Mouse (Mus musculus) heart, embryonic 13.5 days (tissue): ENCODE results near the gene Nadsyn1. TPM values are rescaled to one million over a fixed set of nuclear protein-coding genes. Genes with fewer than 3 reads are reported as not detected.

Source experiments
- ATAC-seq: fragments of 200-750 bp; cut with Nextera tagmentation; 2 replicates; pipeline ENCODE4 v1.8.0; 2017; ENCODE audit warnings: moderate TSS enrichment; ENCODE audit not compliant: insufficient number of reproducible peaks, low FRiP score, low TSS enrichment; ENCODE audit errors: extremely low read depth
- H3K27ac ChIP-seq: fragments of 300-500 bp; sonication (generic); replicated peaks from 2 replicates; pipeline ENCODE4 v1.5.1; 2015; ENCODE audit warnings: moderate library complexity, mild to moderate bottlenecking, inconsistent platforms
- H3K27me3 ChIP-seq: fragments of 300-500 bp; sonication (generic); replicated peaks from 2 replicates; pipeline ENCODE4 v1.6.1; 2015; ENCODE audit warnings: mild to moderate bottlenecking, inconsistent platforms
- H3K36me3 ChIP-seq: fragments of 300-500 bp; sonication (generic); 2 replicates; pipeline ENCODE4 v1.6.1; 2015; ENCODE audit warnings: mild to moderate bottlenecking, inconsistent platforms
- H3K4me1 ChIP-seq: fragments of 300-500 bp; sonication (generic); 2 replicates; pipeline ENCODE4 v1.6.1; 2015; ENCODE audit warnings: inconsistent platforms
- H3K4me2 ChIP-seq: fragments of 300-500 bp; sonication (generic); 2 replicates; pipeline ENCODE4 v1.6.1; 2015; ENCODE audit warnings: inconsistent platforms, mild to moderate bottlenecking, moderate library complexity
- H3K4me3 ChIP-seq: fragments of 300-500 bp; sonication (generic); 2 replicates; pipeline ENCODE4 v1.5.1; 2015; ENCODE audit warnings: moderate library complexity, mild to moderate bottlenecking, inconsistent platforms
- H3K9ac ChIP-seq: fragments of 300-500 bp; sonication (generic); 2 replicates; pipeline ENCODE4 v1.6.1; 2015; ENCODE audit warnings: inconsistent platforms, mild to moderate bottlenecking, moderate library complexity
- H3K9me3 ChIP-seq: fragments of 300-500 bp; sonication (generic); 2 replicates; pipeline ENCODE4 v1.6.1; 2016; ENCODE audit warnings: inconsistent platforms
- WGBS: fragments of 180-500 bp; shearing (Covaris S2); methylation state at CpG from one replicate; pipeline ENCODE4 v1.1.7; 2015; ENCODE audit warnings: mixed read lengths; 5-methylcytosine and 5-hydroxymethylcytosine counted together
- polyA plus RNA-seq: library from polyadenylated mRNA; unstranded; fragments of >200 nt; fragmentation: Nextera tagmentation; extraction: Ambion mirVana; gene quantifications from 2 replicates; pipeline ENCODE4 v1.2.1, GENCODE M21; 2015

Nadsyn1 gene
- polyA plus RNA-seq, 1 experiment from 2014 or later = 6.4 TPM

- Histone ChIP-seq H3K4me2 (no peak overlapping the region), H3K27ac (no peak overlapping the region), H3K9me3 (no peaks in the 10 kb centered on the region), H3K4me3 (no peak overlapping the region), H3K9ac (no peak overlapping the region), H3K4me1 (peaks cover 45% of the 10 kb centered on the region), H3K36me3 (peaks cover 23% of the 10 kb centered on the region), H3K27me3 (no peaks in the 10 kb centered on the region)
- ATAC-seq = no peak
- WGBS = 61% methylated on average over 6 of the region's 6 CpGs
These were observed 11.0 kb upstream of the Nadsyn1 start for GRCm38 (mm10) chr7:143833581-143834190.

GRCm38 (mm10) chr7:143832611-143833010 lies 10.0 kb upstream of the Nadsyn1 start:
- peaks cover 12% of the 10 kb centered on the region for H3K36me3 ChIP-seq
- no peak overlapping the region for H3K4me2 ChIP-seq
- H3K9ac ChIP-seq = no peak overlapping the region
- peaks cover 45% of the 10 kb centered on the region for H3K4me1 ChIP-seq
- no peaks in the 10 kb centered on the region for H3K27me3 ChIP-seq
- 80% methylated on average over 2 of the region's 2 CpGs for whole genome bisulfite sequencing
- ATAC-seq = no peak
- H3K4me3 ChIP-seq = no peak overlapping the region
- no peak overlapping the region for H3K27ac ChIP-seq
- H3K9me3 ChIP-seq = no peaks in the 10 kb centered on the region

GRCm38 (mm10) chr7:143832196-143832595 lies 9.5 kb upstream of the Nadsyn1 start:
- H3K9ac ChIP-seq = no peak overlapping the region
- H3K4me2 ChIP-seq = no peak overlapping the region
- ATAC-seq = no peak
- H3K4me3 ChIP-seq = no peak overlapping the region
- H3K36me3 ChIP-seq = peaks cover 8% of the 10 kb centered on the region
- no peaks in the 10 kb centered on the region for H3K27me3 ChIP-seq
- 77% methylated on average over 8 of the region's 8 CpGs for WGBS
- H3K27ac ChIP-seq = no peak overlapping the region
- H3K9me3 ChIP-seq = no peaks in the 10 kb centered on the region
- peaks cover 45% of the 10 kb centered on the region for H3K4me1 ChIP-seq

GRCm38 (mm10) chr7:143830399-143830798 lies 7.8 kb upstream of the Nadsyn1 start:
- no peak for ATAC-seq
- Histone ChIP-seq H3K36me3 (no peaks in the 10 kb centered on the region), H3K9me3 (no peaks in the 10 kb centered on the region), H3K4me2 (peak overlapping the region; percentile 91), H3K27ac (peak overlapping the region; percentile 50), H3K4me3 (peak overlapping the region; percentile 76), H3K9ac (peak overlapping the region; percentile 90), H3K4me1 (peaks cover 35% of the 10 kb centered on the region), H3K27me3 (no peaks in the 10 kb centered on the region)
- 20% methylated on average over 6 of the region's 6 CpGs for WGBS

GRCm38 (mm10) chr7:143829504-143830331 lies 7.1 kb upstream of the Nadsyn1 start:
- WGBS = under 1% methylated on average over 37 of the region's 37 CpGs
- H3K27me3 ChIP-seq = no peaks in the 10 kb centered on the region

GRCm38 (mm10) chr7:143826985-143827384 lies 4.3 kb upstream of the Nadsyn1 start:
- no peak overlapping the region for H3K4me2 ChIP-seq
- H3K9ac ChIP-seq = no peak overlapping the region
- no peak for ATAC-seq
- no peaks in the 10 kb centered on the region for H3K36me3 ChIP-seq
- WGBS = 87% methylated on average over 2 of the region's 2 CpGs
- H3K4me1 ChIP-seq = peaks cover 26% of the 10 kb centered on the region
- H3K27me3 ChIP-seq = no peaks in the 10 kb centered on the region
- no peak overlapping the region for H3K4me3 ChIP-seq
- no peaks in the 10 kb centered on the region for H3K9me3 ChIP-seq
- no peak overlapping the region for H3K27ac ChIP-seq

More at GRCm38 (mm10) chr7:143829504-143830331, 7.1 kb upstream of the Nadsyn1 start:
- H3K27ac ChIP-seq = peak overlapping the region; percentile 92
- peak overlapping the region; percentile 76 for H3K4me3 ChIP-seq
- H3K4me2 ChIP-seq = peak overlapping the region; percentile 91
- H3K36me3 ChIP-seq = no peaks in the 10 kb centered on the region
- peak overlapping the region; percentile 90 for H3K9ac ChIP-seq
- H3K4me1 ChIP-seq = peaks cover 29% of the 10 kb centered on the region
- no peaks in the 10 kb centered on the region for H3K9me3 ChIP-seq
- ATAC-seq = peak; percentile 97

GRCm38 (mm10) chr7:143823266-143823605 lies 587 bp upstream of the Nadsyn1 start:
- H3K4me1 ChIP-seq = peaks cover 17% of the 10 kb centered on the region
- peak overlapping the region; percentile 91 for H3K27ac ChIP-seq
- peak overlapping the region; percentile 74 for H3K4me2 ChIP-seq
- peak overlapping the region; percentile 71 for H3K4me3 ChIP-seq
- 75% methylated on average over 4 of the region's 4 CpGs for WGBS
- H3K9me3 ChIP-seq = no peaks in the 10 kb centered on the region
- H3K9ac ChIP-seq = peak overlapping the region; percentile 79
- no peaks in the 10 kb centered on the region for H3K27me3 ChIP-seq
- ATAC-seq = no peak
- peaks cover 9% of the 10 kb centered on the region for H3K36me3 ChIP-seq

GRCm38 (mm10) chr7:143821241-143821640 lies 1.4 kb downstream of the Nadsyn1 start:
- H3K9ac ChIP-seq = no peak overlapping the region
- no peak overlapping the region for H3K4me3 ChIP-seq
- no peaks in the 10 kb centered on the region for H3K9me3 ChIP-seq
- ATAC-seq = no peak
- H3K27me3 ChIP-seq = no peaks in the 10 kb centered on the region
- no peak overlapping the region for H3K4me2 ChIP-seq
- H3K36me3 ChIP-seq = peaks cover 29% of the 10 kb centered on the region
- peaks cover 17% of the 10 kb centered on the region for H3K4me1 ChIP-seq
- H3K27ac ChIP-seq = no peak overlapping the region
- 82% methylated on average over 2 of the region's 2 CpGs for WGBS

GRCm38 (mm10) chr7:143819201-143819600 lies 3.4 kb downstream of the Nadsyn1 start:
- Histone ChIP-seq H3K4me3 (no peak overlapping the region), H3K27ac (no peak overlapping the region), H3K27me3 (no peaks in the 10 kb centered on the region), H3K4me1 (peaks cover 17% of the 10 kb centered on the region), H3K9ac (no peak overlapping the region), H3K4me2 (no peak overlapping the region), H3K36me3 (peaks cover 48% of the 10 kb centered on the region), H3K9me3 (no peaks in the 10 kb centered on the region)
- WGBS = 69% methylated on average over 4 of the region's 4 CpGs
- ATAC-seq = no peak

GRCm38 (mm10) chr7:143808909-143809308 lies 13.7 kb downstream of the Nadsyn1 start:
- no peak for ATAC-seq
- Histone ChIP-seq H3K36me3 (peaks cover 98% of the 10 kb centered on the region), H3K4me1 (no peaks in the 10 kb centered on the region), H3K4me2 (no peak overlapping the region), H3K9me3 (no peaks in the 10 kb centered on the region), H3K27me3 (no peaks in the 10 kb centered on the region), H3K27ac (no peak overlapping the region), H3K4me3 (no peak overlapping the region), H3K9ac (no peak overlapping the region)
- 70% methylated on average over 1 of the region's 1 CpGs for WGBS

- Histone ChIP-seq H3K9me3 (no peaks in the 10 kb centered on the region), H3K36me3 (peaks cover 98% of the 10 kb centered on the region), H3K4me1 (no peaks in the 10 kb centered on the region), H3K27ac (no peak overlapping the region), H3K4me2 (no peak overlapping the region), H3K9ac (no peak overlapping the region), H3K4me3 (no peak overlapping the region), H3K27me3 (no peaks in the 10 kb centered on the region)
- WGBS = 66% methylated on average over 5 of the region's 5 CpGs
- no peak for ATAC-seq
These were observed 17.4 kb downstream of the Nadsyn1 start for GRCm38 (mm10) chr7:143805199-143805624.
